Mouse (Mus musculus) CH12.LX (cell line): ENCODE data around the gene Gm20388. TPM values are rescaled to one million over a fixed set of nuclear protein-coding genes. Genes with fewer than 3 reads are reported as not detected.

Source experiments
- DNase-seq: peaks from one replicate; pipeline ENCODE4 v3.0.0-alpha.2; 2013; ENCODE audit errors: extremely low read depth
- H3K27ac ChIP-seq: 2 replicates; pipeline ENCODE4 v1.5.1; 2012; ENCODE audit warnings: low read depth, mild to moderate bottlenecking, control low read depth, moderate library complexity; ENCODE audit not compliant: insufficient read depth
- H3K27me3 ChIP-seq: replicated peaks from 2 replicates; pipeline ENCODE3; 2012; ENCODE audit warnings: inconsistent platforms
- H3K36me3 ChIP-seq, 2 experiments: replicated peaks in 1 of 2; 2 replicates each; pipeline versions ENCODE3 to v1.6.1; 2012; ENCODE audit warnings: inconsistent platforms in 1 of 2, low read length in 1 of 2, mild to moderate bottlenecking in 1 of 2, mixed read lengths in 1 of 2, moderate library complexity in 1 of 2; ENCODE audit not compliant: control insufficient read depth in 1 of 2, insufficient read depth in 1 of 2
- H3K4me1 ChIP-seq, 2 experiments: 2 replicates each; pipeline ENCODE4 v1.6.1; 2012; ENCODE audit warnings: inconsistent platforms in 1 of 2, moderate library complexity in 1 of 2; ENCODE audit not compliant: insufficient read depth in 2 of 2, control insufficient read depth in 1 of 2
- H3K4me2 ChIP-seq: 2 replicates; pipeline ENCODE4 v1.6.1; 2012; ENCODE audit warnings: low read depth, mild to moderate bottlenecking, control low read depth; ENCODE audit not compliant: poor library complexity, insufficient read depth, severe bottlenecking
- H3K4me3 ChIP-seq, 3 experiments: fragments of 150-350 bp in 1 of 3; sonication (generic) in 1 of 3; replicated peaks in 1 of 3; 2 replicates each; pipeline versions ENCODE3 to v1.5.1; 2011 to 2012; ENCODE audit warnings: low read depth in 2 of 3, low read length in 2 of 3, mild to moderate bottlenecking in 2 of 3, moderate library complexity in 2 of 3, control low read depth in 1 of 3, improper control_type of control experiment in 1 of 3, inconsistent platforms in 1 of 3, mixed read lengths in 1 of 3; ENCODE audit not compliant: poor library complexity in 1 of 3
- H3K79me2 ChIP-seq: replicated peaks from 2 replicates; pipeline ENCODE4 v1.6.1; 2012; ENCODE audit warnings: mild to moderate bottlenecking, moderate library complexity; ENCODE audit not compliant: control insufficient read depth, poor library complexity, insufficient read depth, severe bottlenecking; ENCODE audit errors: extremely low read depth
- H3K9ac ChIP-seq: 2 replicates; pipeline ENCODE4 v1.6.1; 2012; ENCODE audit warnings: low read depth, mild to moderate bottlenecking, control low read depth, moderate library complexity; ENCODE audit not compliant: insufficient read depth
- H3K9me3 ChIP-seq: replicated peaks from 2 replicates; pipeline ENCODE3; 2012; ENCODE audit warnings: low read length, inconsistent platforms, mixed read lengths
- CHD1 ChIP-seq: IDR thresholded peaks from 2 replicates; pipeline ENCODE4 v1.6.1; 2012; ENCODE audit warnings: low read depth, low read length, improper control_type of control experiment, inconsistent platforms
- CHD2 ChIP-seq: IDR thresholded peaks from 2 replicates; pipeline ENCODE4 v1.6.1; 2011; ENCODE audit warnings: low read length, improper control_type of control experiment
- E2F4 ChIP-seq: IDR thresholded peaks from 2 replicates; pipeline ENCODE4 v1.6.1; 2011; ENCODE audit warnings: low read depth, low read length, improper control_type of control experiment; ENCODE audit not compliant: insufficient replicate concordance
- EP300 ChIP-seq: IDR thresholded peaks from 2 replicates; pipeline ENCODE4 v1.6.1; 2011; ENCODE audit warnings: low read length, improper control_type of control experiment
- HCFC1 ChIP-seq: IDR thresholded peaks from 2 replicates; pipeline ENCODE4 v1.6.1; 2012; ENCODE audit warnings: low read depth, mild to moderate bottlenecking, inconsistent platforms, low read length, improper control_type of control experiment
- JUND ChIP-seq: conservative IDR thresholded peaks from 2 replicates; pipeline ENCODE4 v1.6.1; 2011; ENCODE audit warnings: low read depth, low read length, improper control_type of control experiment
- MAX ChIP-seq: IDR thresholded peaks from 2 replicates; pipeline ENCODE4 v1.6.1; 2011; ENCODE audit warnings: low read length, improper control_type of control experiment
- MAZ ChIP-seq: IDR thresholded peaks from 2 replicates; pipeline ENCODE4 v1.6.1; 2012; ENCODE audit warnings: low read depth, mild to moderate bottlenecking, inconsistent platforms, low read length, improper control_type of control experiment, moderate library complexity
- MEF2A ChIP-seq: IDR thresholded peaks from 2 replicates; pipeline ENCODE4 v1.6.1; 2014; ENCODE audit warnings: low read depth, mild to moderate bottlenecking, inconsistent platforms, low read length, improper control_type of control experiment, borderline replicate concordance
- PAX5 ChIP-seq: IDR thresholded peaks from 2 replicates; pipeline ENCODE4 v1.6.1; 2012; ENCODE audit warnings: low read length, inconsistent platforms, mixed read lengths
- SIN3A ChIP-seq: IDR thresholded peaks from 2 replicates; pipeline ENCODE4 v1.6.1; 2012; ENCODE audit warnings: low read length, improper control_type of control experiment, inconsistent platforms
- TBP ChIP-seq: conservative IDR thresholded peaks from 2 replicates; pipeline ENCODE4 v1.6.1; 2011; ENCODE audit warnings: low read depth, low read length, improper control_type of control experiment
- USF2 ChIP-seq: conservative IDR thresholded peaks from 2 replicates; pipeline ENCODE4 v1.6.1; 2011; ENCODE audit warnings: low read depth, low read length, improper control_type of control experiment
- ZC3H11A ChIP-seq: IDR thresholded peaks from 2 replicates; pipeline ENCODE4 v1.6.1; 2012; ENCODE audit warnings: low read depth, mild to moderate bottlenecking, inconsistent platforms, low read length, improper control_type of control experiment
- ZKSCAN1 ChIP-seq: IDR thresholded peaks from 2 replicates; pipeline ENCODE4 v1.6.1; 2012; ENCODE audit warnings: low read depth, inconsistent platforms, low read length, improper control_type of control experiment, borderline replicate concordance
- ZNF384 ChIP-seq: IDR thresholded peaks from 2 replicates; pipeline ENCODE4 v1.6.1; 2012; ENCODE audit warnings: low read depth, low read length, improper control_type of control experiment, inconsistent platforms
- dilution Hi-C: fragments of 300-500 bp; cut with MboI; formaldehyde crosslinking; loops from 2 replicates; pipeline ENCODE4 v1.14.3; 2020; ENCODE audit warnings: low sequenced_read_pairs; ENCODE audit not compliant: extremely low pct_unique_long_range_greater_than_20kb, extremely low pct_ligation_motif_present
- in situ Hi-C: fragments of 300-500 bp; cut with MboI; formaldehyde crosslinking; loops from 3 replicates; pipeline ENCODE4 v1.14.3; 2019; ENCODE audit warnings: low sequenced_read_pairs, low pct_ligation_motif_present, low pct_unique_long_range_greater_than_20kb, mixed read lengths
- polyA plus RNA-seq: library from polyadenylated mRNA; unstranded; fragments of >175 nt; gene quantifications from 2 replicates; pipeline ENCODE4 v1.2.1, GENCODE M21; 2012; ENCODE audit warnings: low read depth; ENCODE audit not compliant: insufficient read length
- total RNA-seq, 2 experiments: library from RNA; depleted of rRNA; stranded (reverse); fragments of 300-350 nt in 1 of 2; fragments of >200 nt in 1 of 2; gene quantifications; 2 replicates each; pipeline ENCODE4 v1.2.3; 2012 to 2014

Gm20388 gene
- total and polyA plus RNA-seq, 3 experiments: 14.8 to 26.3 (median 22.2) TPM

DNA sequence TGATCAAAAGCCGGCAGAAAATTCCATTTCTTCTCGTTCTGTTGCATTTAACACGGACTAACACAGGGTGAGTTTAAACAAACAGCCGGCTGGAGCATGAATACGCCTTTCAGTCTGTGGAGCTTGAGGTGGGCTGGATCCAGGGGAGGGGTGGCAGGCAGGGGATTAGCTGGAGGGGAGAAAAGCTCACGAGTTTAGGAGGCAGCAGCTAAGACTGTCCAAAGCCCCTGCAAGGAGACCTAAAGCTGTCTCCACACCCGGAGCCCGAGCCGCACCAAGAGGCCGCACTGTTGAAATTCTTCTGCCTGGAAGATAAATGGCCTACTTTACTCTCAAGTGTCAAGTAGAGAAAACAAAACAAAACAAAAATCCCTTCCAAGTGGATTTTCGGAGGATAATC lies 1485.5 kb downstream of the Gm20388 start:
- TF ChIP-seq MAX (no peak), CHD2 (no peak), ZNF384 (no peak), SIN3A (no peak), ZC3H11A (no peak), E2F4 (no peak), HCFC1 (no peak), MAZ (no peak), TBP (no peak), MEF2A (no peak)
- DNase-seq: no peak
- Histone ChIP-seq H3K36me3 (no peaks in the 10 kb centered on the region), H3K4me1 (peaks cover 4 to 11% of the 10 kb centered on the region in 2 experiments), H3K27ac (no peak overlapping the region), H3K9me3 (no peaks in the 10 kb centered on the region), H3K4me3 (no peak overlapping the region), H3K27me3 (peaks cover 91% of the 10 kb centered on the region), H3K4me2 (no peak overlapping the region), H3K9ac (no peak overlapping the region), H3K79me2 (no peaks in the 10 kb centered on the region)
- dilution Hi-C loops (no loop called here), in situ Hi-C loops (loop anchor here (5.0 kb wide), 1 partner anchor 116 kb away; no protein-coding TSS in a partner anchor)

DNA sequence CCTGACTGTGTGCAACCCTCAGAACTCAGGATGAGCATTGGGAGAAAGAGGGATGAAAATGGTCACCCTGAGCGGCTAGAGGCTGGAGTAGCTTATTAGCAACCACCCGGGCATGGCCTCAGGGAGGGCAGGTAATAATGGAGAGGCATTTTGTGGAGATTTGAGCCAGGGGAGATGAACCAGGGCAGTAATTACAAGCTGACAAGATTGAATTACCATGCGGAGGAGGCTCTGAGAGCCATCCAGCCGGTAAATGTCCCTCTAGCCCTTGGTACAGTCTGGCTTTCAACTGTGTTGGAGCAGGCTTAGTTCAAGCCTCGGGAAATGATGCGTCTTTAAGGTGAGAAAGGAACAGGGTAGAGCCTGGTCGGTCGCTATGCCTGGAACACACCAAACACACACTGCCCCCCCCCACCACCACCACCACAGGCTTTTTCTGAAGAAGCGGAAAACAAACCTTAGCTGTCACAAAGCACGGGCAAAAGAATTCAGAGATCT lies 1486.6 kb downstream of the Gm20388 start:
- no peaks in the 10 kb centered on the region for H3K9me3 ChIP-seq
- no peak overlapping the region for H3K27ac ChIP-seq
- no peak for TF ChIP-seq ZKSCAN1
- no peak for TF ChIP-seq MAZ
- TF ChIP-seq USF2: no peak
- no peak for TF ChIP-seq EP300
- TF ChIP-seq SIN3A: no peak
- TF ChIP-seq CHD1: no peak
- no peak for TF ChIP-seq JUND
- no peak for TF ChIP-seq PAX5
- dilution Hi-C loops: no loop called here
- in situ Hi-C loops: loop anchor here (5.0 kb wide), 1 partner anchor 115 kb away; no protein-coding TSS in a partner anchor
- peaks cover 90% of the 10 kb centered on the region for H3K27me3 ChIP-seq
- no peak overlapping the region for H3K4me3 ChIP-seq
- H3K9ac ChIP-seq: no peak overlapping the region
- H3K4me2 ChIP-seq: no peak overlapping the region
- DNase-seq: no peak
- H3K36me3 ChIP-seq: no peaks in the 10 kb centered on the region
- H3K4me1 ChIP-seq: peaks cover 4 to 7% of the 10 kb centered on the region in 2 experiments
- H3K79me2 ChIP-seq: no peaks in the 10 kb centered on the region
